19 mouse cellular contexts compared by ENCODE assay signal in the genomic region with DNA sequence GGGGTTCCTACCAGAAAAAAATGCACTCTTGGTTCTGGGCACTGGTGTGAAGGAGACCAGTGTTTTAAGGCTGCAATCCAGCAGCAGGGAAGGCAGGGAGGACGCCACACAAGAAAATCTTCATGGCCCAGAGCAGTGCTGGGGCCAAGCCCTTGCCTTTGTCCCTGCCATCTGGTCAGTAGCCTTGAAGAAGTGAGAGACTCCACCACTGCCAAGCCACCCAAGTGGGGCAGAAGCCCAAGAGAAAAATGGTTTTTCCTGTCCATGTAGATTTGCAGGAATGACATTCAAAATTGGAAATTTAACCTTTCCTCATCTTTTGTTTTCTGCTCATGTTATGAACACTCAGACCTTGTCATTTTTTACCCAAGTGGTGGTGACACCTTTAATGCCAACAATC.
"Had no signal": no experiment of that assay in that cellular context is flagged by ENCODE, and none has a peak within 500 bp of the region (broad histone marks: within the 10 kb centered on the region; RNA-seq: fewer than 3 reads in every experiment).

No protein-coding gene starts in this region.

- H3K4me2 ChIP-seq: lung, embryonic 14.5 days; midbrain, embryonic 12.5 days; neural tube, embryonic 13.5 days; neural tube, embryonic 15.5 days had no signal

- H3K27ac ChIP-seq: midbrain, embryonic 10.5 days; midbrain, embryonic 12.5 days; neural tube, embryonic 13.5 days; neural tube, embryonic 15.5 days had no signal

- H3K27me3 ChIP-seq: neural tube, embryonic 13.5 days; neural tube, embryonic 15.5 days had no signal

- H3K4me3 ChIP-seq: midbrain, embryonic 10.5 days; midbrain, embryonic 12.5 days; myocyte; neural tube, embryonic 13.5 days; neural tube, embryonic 15.5 days had no signal

- DNase-seq: lung, adult 18-20 months; lung, embryonic 14.5 days; lung, postnatal 10 days; lung, postnatal 4 days; midbrain, embryonic 14.5 days; retina, postnatal 1 day; right cerebral cortex, adult 18-20 months; right cerebral cortex, postnatal 25 days; right cerebral cortex, postnatal 4 days; spleen, adult 18-20 months; thymus, adult 18-20 months; thymus, postnatal 14 days; thymus, postnatal 36 days had no signal

- ATAC-seq: midbrain, embryonic 16.5 days had no signal

- H3K4me1 ChIP-seq: midbrain, embryonic 10.5 days; midbrain, embryonic 12.5 days; neural tube, embryonic 13.5 days; neural tube, embryonic 15.5 days had no signal

- H3K9me3 ChIP-seq: midbrain, embryonic 10.5 days; midbrain, embryonic 12.5 days; neural tube, embryonic 13.5 days; neural tube, embryonic 15.5 days had no signal

- H3K9ac ChIP-seq: lung, embryonic 14.5 days; midbrain, embryonic 12.5 days; neural tube, embryonic 13.5 days; neural tube, embryonic 15.5 days had no signal
